Mouse (Mus musculus) kidney, adult 2 months (tissue): ENCODE results near the gene Scrt2.

Experiments
- CTCF ChIP-seq: fragments of 200-500 bp; conservative IDR thresholded peaks from 2 replicates; pipeline ENCODE4 v1.5.1; 2011; ENCODE audit warnings: low read depth, mild to moderate bottlenecking, control low read depth, low read length, moderate library complexity, mixed read lengths; ENCODE audit not compliant: insufficient read depth, insufficient read length
- POLR2A ChIP-seq: fragments of 200-500 bp; IDR thresholded peaks from one replicate; pipeline ENCODE4 v1.6.1; 2011; ENCODE audit warnings: low read depth, low read length, control low read depth

- no peak for TF ChIP-seq POLR2A
- no peak for TF ChIP-seq CTCF
Observed at GRCm38 (mm10) chr2:152111311-152111710, 30.0 kb downstream of the Scrt2 start.
